In the genomic region with DNA sequence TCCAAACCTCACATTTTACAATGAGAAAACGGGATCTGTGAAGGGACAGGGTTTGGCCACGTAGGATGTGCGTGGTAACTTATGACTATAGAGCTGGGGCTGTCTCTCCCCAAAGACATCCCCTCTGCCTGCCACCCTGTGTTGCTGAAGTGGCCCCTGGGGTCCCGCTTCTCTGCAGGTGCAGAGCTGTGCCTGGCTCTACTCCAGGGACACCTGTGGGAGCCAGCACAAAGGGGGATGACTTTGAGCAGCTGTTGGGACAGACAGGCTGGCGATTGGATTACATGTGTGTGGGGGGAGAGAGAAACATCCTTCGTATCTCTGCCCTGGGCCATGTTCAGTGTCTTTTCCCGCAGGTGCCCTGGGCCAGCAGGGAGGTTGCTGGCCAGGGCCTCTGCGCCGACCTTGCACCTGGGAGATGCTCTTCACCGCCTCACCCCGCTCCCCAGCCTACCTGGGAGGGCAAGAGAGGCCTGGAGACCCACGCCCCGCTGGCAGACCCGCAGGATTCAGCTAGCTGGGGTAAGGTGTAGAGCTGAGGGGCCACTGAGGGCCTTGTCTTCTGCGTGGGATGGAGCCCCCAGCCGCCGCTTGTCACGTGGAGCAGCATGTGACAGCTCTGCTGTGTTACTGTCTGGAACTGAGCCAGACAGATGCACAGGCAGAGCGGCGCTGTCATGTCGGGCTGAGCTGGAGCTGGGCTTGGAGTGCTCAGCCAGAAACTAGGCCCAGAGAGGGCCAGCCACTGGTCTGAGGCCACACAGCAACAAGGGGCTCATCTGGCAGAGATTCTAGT, we compare ENCODE assay signal across 9 mouse cellular contexts. TPM values are rescaled to one million over a fixed set of nuclear protein-coding genes. Genes with fewer than 3 reads are reported as not detected.
DNase-seq lines count a peak whose midpoint lies in the region; ATAC-seq and TF ChIP-seq lines count a peak whose summit lies in the region.
"Had no signal": no experiment of that assay in that cellular context is flagged by ENCODE, and none has a peak within 500 bp of the region (broad histone marks: within the 10 kb centered on the region; RNA-seq: fewer than 3 reads in every experiment).

No protein-coding gene starts in this region.

- peaks cover 6% of the 10 kb centered on the region; the same call in 1 of the 2 replicates for H3K27me3 ChIP-seq in hindbrain, embryonic 15.5 days
- H3K27me3 ChIP-seq in hindbrain, embryonic 11.5 days (ENCODE audit: control insufficient read depth, insufficient read depth, low read length), result no peaks in the 10 kb centered on the region
- peaks cover 14% of the 10 kb centered on the region for H3K27me3 ChIP-seq in E14TG2a.4 (ENCODE audit: insufficient read depth, low read length)
- peaks cover 2% of the 10 kb centered on the region; the same call in 1 of the 2 replicates for H3K27me3 ChIP-seq in liver, embryonic 16.5 days (ENCODE audit: control insufficient read depth, insufficient read depth, low read depth, low read length)

- no peaks in the 10 kb centered on the region for H3K36me3 ChIP-seq in hindbrain, embryonic 15.5 days
- no peaks in the 10 kb centered on the region for H3K36me3 ChIP-seq in hindbrain, embryonic 11.5 days (ENCODE audit: control insufficient read depth, insufficient read depth, low read length)
- no peaks in the 10 kb centered on the region for H3K36me3 ChIP-seq in E14TG2a.4 (ENCODE audit: insufficient read depth, low read length)
- no peaks in the 10 kb centered on the region for H3K36me3 ChIP-seq in liver, embryonic 16.5 days (ENCODE audit: control insufficient read depth, insufficient read depth)

- peak overlapping the region; percentile 73 for H3K27ac ChIP-seq in hindbrain, embryonic 15.5 days (replicated peaks)
- H3K27ac ChIP-seq in hindbrain, embryonic 11.5 days (ENCODE audit: low read depth, low read length), result no peak overlapping the region
- H3K27ac ChIP-seq in liver, embryonic 16.5 days (ENCODE audit: low read length), result peak overlapping the region; percentile 13

- no peak for ATAC-seq in hindbrain, embryonic 15.5 days (ENCODE audit: low FRiP score, low read depth)
- ATAC-seq in hindbrain, embryonic 11.5 days (ENCODE audit: low FRiP score), result no peak
- no peak for ATAC-seq in liver, embryonic 16.5 days (ENCODE audit: low read depth)
- ATAC-seq: activated CD4-positive, CD25-positive, alpha-beta regulatory T cell, adult 4 months had no signal

- WGBS in hindbrain, embryonic 15.5 days, result 65% methylated on average over 21 of the region's 21 CpGs
- WGBS in hindbrain, embryonic 11.5 days, result 78% methylated on average over 21 of the region's 21 CpGs
- 65% methylated on average over 21 of the region's 21 CpGs for WGBS in liver, embryonic 16.5 days (ENCODE audit: insufficient replicate concordance)

- H3K4me1 ChIP-seq in hindbrain, embryonic 15.5 days (replicated peaks), result peaks cover 29% of the 10 kb centered on the region
- H3K4me1 ChIP-seq in hindbrain, embryonic 11.5 days (replicated peaks; ENCODE audit: control insufficient read depth, insufficient read depth, low read length), result peaks cover 2% of the 10 kb centered on the region; the same call in 1 of the 2 replicates
- peaks cover 44% of the 10 kb centered on the region for H3K4me1 ChIP-seq in E14TG2a.4 (replicated peaks; ENCODE audit: low read depth, low read length)
- H3K4me1 ChIP-seq in liver, embryonic 16.5 days (ENCODE audit: control insufficient read depth, low read depth, low read length), result peaks cover 12% of the 10 kb centered on the region

- H3K9ac ChIP-seq in hindbrain, embryonic 15.5 days, result no peak overlapping the region
- no peak overlapping the region for H3K9ac ChIP-seq in hindbrain, embryonic 11.5 days (ENCODE audit: low read depth, low read length)
- H3K9ac ChIP-seq in liver, embryonic 16.5 days (ENCODE audit: low read depth, low read length), result no peak overlapping the region

- DNase-seq in hindbrain, embryonic 11.5 days (ENCODE audit: low spot score), result no peak
- DNase-seq in brain, adult 2 months (ENCODE audit: low read depth, low spot score), result peak; percentile 71
- no peak for DNase-seq in embryo, embryonic 11 days
- no peak for DNase-seq in right cerebral cortex, adult 2 months (ENCODE audit: low spot score in 2 of 2)
- no peak for DNase-seq in ovary, postnatal 14 days (ENCODE audit: low spot score)

- no peak for TF ChIP-seq CTCF in E14TG2a.4 (conservative IDR thresholded peaks at IDR 0.05; ENCODE audit: low read length)

- no peak overlapping the region for H3K4me2 ChIP-seq in hindbrain, embryonic 15.5 days
- H3K4me2 ChIP-seq in hindbrain, embryonic 11.5 days (replicated peaks; ENCODE audit: low read depth, low read length), result no peak overlapping the region
- no peak overlapping the region for H3K4me2 ChIP-seq in liver, embryonic 16.5 days (ENCODE audit: low read depth, low read length)

- no peak overlapping the region for H3K4me3 ChIP-seq in hindbrain, embryonic 15.5 days
- no peak overlapping the region for H3K4me3 ChIP-seq in hindbrain, embryonic 11.5 days (ENCODE audit: low read depth, low read length)
- peak overlapping the region; percentile 71 for H3K4me3 ChIP-seq in E14TG2a.4 (replicated peaks; ENCODE audit: low read length)
- no peak overlapping the region for H3K4me3 ChIP-seq in liver, embryonic 16.5 days (ENCODE audit: low read depth, low read length)

- no peaks in the 10 kb centered on the region for H3K9me3 ChIP-seq in hindbrain, embryonic 15.5 days
- no peaks in the 10 kb centered on the region for H3K9me3 ChIP-seq in hindbrain, embryonic 11.5 days (ENCODE audit: control insufficient read depth, low read length)
- H3K9me3 ChIP-seq in E14TG2a.4 (ENCODE audit: low read length), result no peaks in the 10 kb centered on the region
- no peaks in the 10 kb centered on the region for H3K9me3 ChIP-seq in liver, embryonic 16.5 days (replicated peaks; ENCODE audit: control insufficient read depth, low read length)

RNA-seq across cellular contexts. Expression of a gene that starts 0.9 kb away (rescaled TPM):
- 2.7 and 3.0 TPM in 2 replicates for polyA plus RNA-seq in hindbrain, embryonic 15.5 days (2015; fragmentation: Nextera tagmentation; extraction: Ambion mirVana)
- polyA plus RNA-seq in hindbrain, embryonic 11.5 days (2014; fragmentation: Nextera tagmentation; extraction: Ambion mirVana), result 0.59 and 1.4 TPM in 2 replicates
- 8.7 and 10.0 TPM in 2 replicates for polyA plus RNA-seq in liver, embryonic 16.5 days (2015; fragmentation: Nextera tagmentation; extraction: Ambion mirVana)

RNA-seq across cellular contexts. Expression of a gene that starts 4.5 kb away (rescaled TPM):
- polyA plus RNA-seq in hindbrain, embryonic 15.5 days (2015; fragmentation: Nextera tagmentation; extraction: Ambion mirVana), result 11.9 and 14.0 TPM in 2 replicates
- polyA plus RNA-seq in hindbrain, embryonic 11.5 days (2014; fragmentation: Nextera tagmentation; extraction: Ambion mirVana), result 5.1 and 6.4 TPM in 2 replicates
- polyA plus RNA-seq in liver, embryonic 16.5 days (2015; fragmentation: Nextera tagmentation; extraction: Ambion mirVana), result 33.9 and 35.8 TPM in 2 replicates

RNA-seq across cellular contexts. Expression of a gene that starts 17.9 kb away (rescaled TPM):
- polyA plus RNA-seq in hindbrain, embryonic 15.5 days (2015; fragmentation: Nextera tagmentation; extraction: Ambion mirVana), result 280 and 290 TPM in 2 replicates
- polyA plus RNA-seq in hindbrain, embryonic 11.5 days (2014; fragmentation: Nextera tagmentation; extraction: Ambion mirVana), result 240 and 258 TPM in 2 replicates
- polyA plus RNA-seq in liver, embryonic 16.5 days (2015; fragmentation: Nextera tagmentation; extraction: Ambion mirVana), result 150 and 159 TPM in 2 replicates

RNA-seq across cellular contexts. Expression of a gene that starts 23.5 kb away (rescaled TPM):
- polyA plus RNA-seq in hindbrain, embryonic 15.5 days (2015; fragmentation: Nextera tagmentation; extraction: Ambion mirVana), result 16.4 and 16.8 TPM in 2 replicates
- 10.7 and 11.6 TPM in 2 replicates for polyA plus RNA-seq in hindbrain, embryonic 11.5 days (2014; fragmentation: Nextera tagmentation; extraction: Ambion mirVana)
- 28.7 and 33.8 TPM in 2 replicates for polyA plus RNA-seq in liver, embryonic 16.5 days (2015; fragmentation: Nextera tagmentation; extraction: Ambion mirVana)

RNA-seq across cellular contexts. Expression of a gene that starts 28.0 kb away (rescaled TPM):
- polyA plus RNA-seq in hindbrain, embryonic 15.5 days (2015; fragmentation: Nextera tagmentation; extraction: Ambion mirVana), result not detected in 2 replicates
- polyA plus RNA-seq in hindbrain, embryonic 11.5 days (2014; fragmentation: Nextera tagmentation; extraction: Ambion mirVana), result not detected in 2 replicates
- polyA plus RNA-seq in liver, embryonic 16.5 days (2015; fragmentation: Nextera tagmentation; extraction: Ambion mirVana), result 0.07 and 0.12 TPM in 2 replicates
- polyA plus RNA-seq: activated CD4-positive, CD25-positive, alpha-beta regulatory T cell, adult 4 months had no signal
